Mouse (Mus musculus) CD4-positive helper T cell, adult 2 months (primary cell): ENCODE results near the gene Serpinb1a.

Experiments used
- DNase-seq: peaks from one replicate; pipeline ENCODE4 v3.0.0-alpha.2; 2012; ENCODE audit warnings: low read depth, missing footprints, low spot score

Serpinb1a gene

GRCm38 (mm10) chr13:32797085-32797484, 53.9 kb downstream of the Serpinb1a start:
- no peak for DNase-seq

- DNase-seq, result no peak
These were observed 55.8 kb downstream of the Serpinb1a start for GRCm38 (mm10) chr13:32795166-32795565.

GRCm38 (mm10) chr13:32794619-32795018, 56.4 kb downstream of the Serpinb1a start:
- DNase-seq, result no peak
